Mouse (Mus musculus) spleen, adult 12 weeks (tissue): Measurements from ENCODE around the gene Ptprm.

Source experiments
- DNase-seq: peaks from one replicate; pipeline ENCODE4 v3.0.0; 2022; ENCODE audit warnings: low spot score

Gene Ptprm

GRCm38 (mm10) chr17:67354451-67355011, at the start of gene Ptprm:
Gene Ptprm, minus strand, starts transcription at chr17:67354457.
- DNase-seq, result no peak

GRCm38 (mm10) chr17:67396205-67396604, 41.9 kb upstream of the Ptprm start:
- no peak for DNase-seq

- no peak for DNase-seq
These were observed 36.6 kb upstream of the Ptprm start for GRCm38 (mm10) chr17:67390851-67391250.

DNA sequence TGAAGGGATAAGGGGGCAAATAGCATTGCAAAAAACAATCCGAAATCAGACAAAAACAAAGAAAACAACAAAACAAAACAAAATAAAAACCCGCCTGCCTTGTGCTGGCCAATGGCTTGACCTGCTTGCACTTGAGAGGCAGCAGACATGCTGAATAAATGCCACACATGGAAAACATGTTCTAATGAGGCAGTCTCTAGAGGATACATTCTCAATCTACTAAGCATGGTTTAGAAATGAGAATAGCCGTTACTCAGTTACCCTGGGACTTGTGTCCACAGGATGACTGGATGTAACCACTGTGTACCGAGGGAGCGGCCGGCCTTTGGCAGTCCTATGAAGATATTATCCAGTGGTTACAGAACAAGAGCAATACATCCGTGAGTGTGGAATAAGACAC, 33.9 kb upstream of the Ptprm start:
- DNase-seq, result no peak

DNA sequence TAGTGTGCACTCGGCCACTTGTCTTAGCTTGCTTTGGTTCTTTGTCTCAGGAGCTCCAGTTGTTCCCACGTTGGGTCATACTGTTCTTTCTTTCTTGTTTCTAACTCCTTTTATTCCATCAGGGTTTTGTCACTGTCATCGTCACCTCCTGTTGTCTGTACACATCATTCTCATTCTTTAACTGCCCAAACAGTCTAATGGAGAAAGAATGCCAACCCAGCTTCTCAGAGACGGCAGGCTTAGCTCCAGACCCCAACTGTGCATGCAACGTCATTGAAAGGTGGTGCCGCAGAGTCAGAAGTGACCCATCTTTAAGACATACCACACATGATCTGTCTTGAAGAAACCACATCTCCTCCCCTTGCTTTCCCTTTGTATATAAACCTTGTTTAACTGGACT, 31.0 kb upstream of the Ptprm start:
- DNase-seq, result no peak

DNA sequence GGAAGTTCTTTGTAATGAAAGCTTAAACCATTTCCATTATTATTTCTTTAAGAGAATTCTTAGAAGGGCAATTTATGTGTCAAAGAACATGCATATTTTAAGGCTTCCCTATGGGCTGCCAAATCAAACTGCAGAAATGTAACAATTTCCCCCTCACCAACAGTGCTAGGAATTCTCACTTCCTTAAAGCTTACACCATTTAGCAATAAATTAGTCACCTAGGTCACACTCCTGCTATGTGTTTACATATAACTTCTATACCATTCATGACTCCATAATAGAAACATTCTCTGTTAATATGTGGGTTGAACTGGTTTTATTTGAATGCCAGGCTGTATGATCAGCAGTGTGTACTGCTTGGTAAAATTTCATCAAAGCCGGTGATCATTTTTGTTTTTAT, 29.4 kb upstream of the Ptprm start:
- no peak for DNase-seq

GRCm38 (mm10) chr17:67381618-67382017, 27.4 kb upstream of the Ptprm start:
- no peak for DNase-seq

- DNase-seq, result no peak
These were observed 13.6 kb upstream of the Ptprm start for GRCm38 (mm10) chr17:67367866-67368265.

- no peak for DNase-seq
These were observed 10.2 kb upstream of the Ptprm start for GRCm38 (mm10) chr17:67364491-67364890.

DNA sequence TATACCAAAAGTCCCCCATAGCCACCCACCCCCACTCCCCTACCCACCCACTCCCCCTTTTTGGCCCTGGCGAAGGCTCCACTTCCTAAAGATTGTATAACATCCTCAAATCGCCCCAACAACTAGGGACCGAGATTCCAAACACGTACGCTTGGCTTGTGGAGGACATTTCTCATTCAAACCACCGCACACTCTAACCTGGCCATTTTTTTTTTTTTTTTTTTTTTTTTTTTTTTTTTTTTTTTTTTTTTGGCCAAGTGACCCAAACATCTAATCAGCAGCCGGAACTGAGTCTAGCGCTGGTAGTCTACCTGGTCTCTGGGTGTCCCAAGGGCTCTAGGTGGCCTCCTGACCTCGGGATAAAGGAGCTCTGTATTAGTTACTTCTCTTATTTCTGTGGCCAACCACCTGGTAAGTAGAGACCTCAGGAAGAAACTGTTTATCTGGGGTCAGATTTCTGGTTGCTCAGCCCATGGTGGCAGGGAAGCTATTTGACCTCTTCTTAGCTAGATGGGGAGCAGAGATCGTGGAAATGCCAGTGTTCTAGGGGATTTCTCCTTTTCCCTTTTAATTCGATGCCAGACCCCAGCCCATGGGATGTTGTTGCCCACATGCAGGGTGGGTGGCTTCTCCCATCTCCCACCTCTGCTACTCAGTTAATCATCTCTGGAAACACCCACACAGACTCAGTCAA, 9.3 kb upstream of the Ptprm start:
- no peak for DNase-seq

- no peak for DNase-seq
These were observed 7.9 kb upstream of the Ptprm start for GRCm38 (mm10) chr17:67362131-67362530.

GRCm38 (mm10) chr17:67360606-67361005, 6.3 kb upstream of the Ptprm start:
- no peak for DNase-seq

GRCm38 (mm10) chr17:67359578-67359977, 5.3 kb upstream of the Ptprm start:
- DNase-seq, result no peak

DNA sequence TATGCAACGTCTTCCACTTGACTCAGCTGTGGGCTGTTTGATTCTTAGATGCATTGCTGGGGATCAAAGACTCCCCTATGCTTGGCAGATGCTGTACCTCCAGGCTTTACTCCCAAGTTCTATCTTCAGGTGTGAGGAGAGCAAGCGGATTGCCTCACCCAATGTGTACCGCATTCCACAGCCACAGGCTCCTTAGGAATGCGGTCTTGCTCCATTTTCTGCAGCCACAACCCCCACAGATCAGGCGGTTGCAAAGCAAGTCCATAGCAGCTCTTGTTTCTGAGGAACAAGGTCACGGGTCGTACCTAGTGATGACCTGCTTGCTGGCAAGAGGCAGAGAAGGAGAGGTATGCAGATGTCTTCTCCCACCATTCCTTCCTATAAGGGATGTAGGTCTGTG, 4.3 kb upstream of the Ptprm start:
- no peak for DNase-seq

DNA sequence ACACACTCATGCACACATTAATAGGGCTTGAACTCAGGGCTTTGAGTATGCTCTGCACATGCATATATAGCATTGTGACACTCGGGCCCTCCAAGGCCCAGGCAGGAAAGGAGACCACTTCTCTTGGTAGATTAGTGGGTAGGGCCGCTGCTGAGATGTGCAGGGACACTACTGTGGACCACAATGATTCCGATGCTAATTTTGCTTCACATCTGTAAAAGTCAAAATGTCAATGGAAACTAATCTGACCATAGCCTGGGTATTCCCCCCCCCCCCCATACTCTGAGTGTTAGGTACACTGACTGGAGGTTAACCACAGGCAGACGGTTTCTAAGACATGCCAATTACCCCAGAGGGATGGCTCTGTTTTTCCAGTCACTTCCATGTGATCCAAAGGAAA, 2.9 kb upstream of the Ptprm start:
- no peak for DNase-seq

DNA sequence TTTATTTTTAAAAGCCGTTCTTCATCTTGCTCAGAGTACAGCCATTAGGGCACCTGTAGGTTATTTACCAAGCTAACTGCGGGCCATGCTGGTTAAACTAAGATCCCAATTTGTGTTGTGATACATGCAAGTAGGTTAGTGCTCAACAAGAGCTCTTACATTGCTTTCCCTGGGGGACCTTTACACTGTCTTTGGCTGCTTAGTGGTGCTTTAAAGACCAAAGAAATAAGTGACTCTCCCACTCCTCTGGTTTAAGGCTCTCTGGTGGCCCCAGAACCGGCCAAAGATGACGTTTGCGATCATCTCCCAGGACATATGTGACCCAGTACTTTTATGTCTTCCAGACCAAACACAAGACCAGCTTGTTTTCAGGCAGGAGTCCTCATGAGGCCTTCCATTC, 994 bp upstream of the Ptprm start:
- DNase-seq, result no peak

DNA sequence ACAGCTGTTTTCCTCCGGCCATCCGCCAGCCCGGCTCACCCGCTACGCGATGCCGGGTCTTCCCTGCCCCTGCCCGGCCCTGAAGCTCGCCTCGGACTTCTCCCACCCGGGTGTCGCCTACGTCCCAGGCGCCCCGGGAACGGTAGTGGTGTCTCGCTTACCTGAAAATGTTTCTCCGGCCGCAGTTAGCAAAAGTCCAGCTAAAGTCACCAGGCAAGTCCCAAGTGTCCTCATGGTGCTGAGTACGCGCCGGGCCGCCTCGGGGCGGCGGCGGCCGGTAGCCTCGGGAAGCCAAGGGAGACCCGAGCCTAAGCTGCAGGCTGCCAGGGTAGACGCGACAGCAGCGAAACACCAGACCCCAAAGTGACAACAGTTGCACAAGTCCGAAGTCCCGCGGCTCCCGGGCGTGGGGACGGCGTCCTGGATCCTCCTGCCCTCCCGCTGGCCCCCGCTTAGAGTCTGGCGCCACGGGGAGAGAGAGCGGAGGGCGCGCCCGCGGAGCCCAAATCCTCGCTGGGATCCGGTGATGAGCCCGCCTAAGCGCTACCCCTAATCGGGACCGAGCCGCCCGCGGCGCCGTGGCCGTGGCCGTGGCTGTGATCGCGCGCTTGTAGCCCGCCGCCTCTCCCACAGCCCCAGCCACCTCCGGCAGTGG, 334 bp downstream of the Ptprm start:
- DNase-seq, result no peak

GRCm38 (mm10) chr17:67352956-67353795, 1.1 kb downstream of the Ptprm start:
- no peak for DNase-seq

GRCm38 (mm10) chr17:67351423-67351822, 2.8 kb downstream of the Ptprm start:
- no peak for DNase-seq

DNA sequence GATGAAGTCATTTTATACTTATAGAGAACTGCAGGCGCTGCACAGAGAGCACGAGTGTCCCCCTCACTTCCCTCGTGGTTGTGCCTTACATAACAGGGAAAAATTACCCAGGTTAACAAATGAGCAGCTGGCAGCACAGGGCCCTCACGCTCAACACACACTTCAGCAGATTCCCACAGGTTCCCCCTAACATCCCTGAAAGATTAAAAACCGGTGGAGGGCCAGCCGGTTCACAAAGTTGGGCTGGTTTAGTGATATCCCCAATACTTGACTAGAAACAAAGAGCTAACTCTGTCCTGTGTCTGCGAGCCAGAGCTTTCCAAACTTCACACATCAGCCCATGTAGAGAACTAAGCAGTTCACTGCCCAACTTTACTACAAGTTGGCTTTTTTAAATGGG, 3.7 kb downstream of the Ptprm start:
- DNase-seq, result no peak

- no peak for DNase-seq
These were observed 4.7 kb downstream of the Ptprm start for GRCm38 (mm10) chr17:67349594-67349993.

DNA sequence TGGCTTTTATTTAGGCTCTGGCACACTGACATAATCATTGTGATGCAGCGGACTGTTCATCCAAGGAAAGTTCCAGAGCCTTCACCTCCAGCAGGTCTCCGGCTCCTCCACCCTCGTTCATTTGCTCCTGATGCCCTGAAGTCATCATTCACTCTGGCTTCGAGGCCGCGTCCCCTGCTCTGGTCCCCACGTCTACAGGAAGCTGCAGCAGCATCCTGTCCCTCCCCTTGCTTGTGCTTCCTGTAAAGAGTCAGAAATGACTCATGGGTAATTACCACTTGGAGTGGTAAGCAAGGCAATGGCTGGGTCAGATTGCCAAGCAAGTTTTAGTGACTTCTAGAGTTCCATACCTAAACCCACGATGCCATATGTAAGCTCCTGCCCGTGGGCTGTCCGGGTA, 7.3 kb downstream of the Ptprm start:
- DNase-seq, result no peak

DNA sequence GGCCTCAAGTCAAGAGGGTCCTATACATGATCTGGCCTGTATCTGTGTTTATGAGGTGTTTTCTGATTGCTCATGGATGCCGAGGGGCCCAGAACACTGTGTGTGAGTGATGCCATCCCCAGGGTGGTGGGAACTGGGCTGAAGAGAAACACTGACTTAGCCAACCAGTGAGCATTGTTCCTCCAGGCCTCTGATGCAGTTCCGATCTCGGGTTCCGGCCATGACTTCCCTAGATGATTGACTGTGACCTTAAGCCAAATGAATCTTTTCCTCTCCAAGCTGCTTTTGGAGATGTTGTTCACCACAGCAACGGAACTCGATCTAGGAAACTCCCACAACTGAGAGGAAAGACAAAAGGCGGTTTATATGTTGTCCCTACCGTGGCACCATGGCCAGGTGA, 9.1 kb downstream of the Ptprm start:
- DNase-seq, result no peak
